Mouse (Mus musculus): ENCODE results near the gene Rac1. TPM values are rescaled to one million over a fixed set of nuclear protein-coding genes. Genes with fewer than 3 reads are reported as not detected.
A peak's percentile ranks its signal among the peaks of the same experiment; 100 is the strongest.

Gene Rac1
- total RNA-seq, 2 experiments from 2014 or later: 344 to 351 TPM

DNA sequence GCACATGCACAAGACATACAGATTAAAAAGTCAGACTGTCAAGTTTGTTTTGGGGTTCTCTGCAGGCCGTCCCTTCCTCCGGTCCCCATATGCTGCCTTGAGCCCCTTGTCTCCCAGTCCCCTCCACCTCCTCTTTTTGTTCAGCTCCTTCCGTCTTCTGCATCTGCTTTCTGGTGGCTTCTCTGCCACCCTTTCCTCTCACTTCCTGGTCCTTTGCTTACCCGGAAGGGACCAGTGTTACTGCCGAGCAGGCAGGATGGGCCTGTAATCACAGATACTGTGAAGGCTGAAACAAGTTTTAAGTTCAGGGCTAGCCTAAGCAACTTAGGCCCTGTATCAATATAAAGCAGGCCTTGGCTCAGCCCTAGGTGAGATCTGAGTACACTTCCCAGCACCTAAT, 39.8 kb downstream of the Rac1 start:
- no peak overlapping the region for H3K4me3 ChIP-seq
- H3K27ac ChIP-seq: no peak overlapping the region
- no peak for TF ChIP-seq CTCF (IDR thresholded peaks at IDR 0.05)
- no peak for DNase-seq (ENCODE audit: extremely low spot score in 1 of 2, low spot score in 2 of 2)
- intact Hi-C loops (cut with DNase I): no loop called here

GRCm38 (mm10) chr5:143487193-143487592, 40.6 kb downstream of the Rac1 start:
- Histone ChIP-seq H3K4me3 (no peak overlapping the region), H3K27ac (no peak overlapping the region)
- DNase-seq (ENCODE audit: extremely low spot score in 1 of 2, low spot score in 2 of 2): no peak
- no peak for TF ChIP-seq CTCF (IDR thresholded peaks at IDR 0.05)
- intact Hi-C loops (cut with DNase I): no loop called here

DNA sequence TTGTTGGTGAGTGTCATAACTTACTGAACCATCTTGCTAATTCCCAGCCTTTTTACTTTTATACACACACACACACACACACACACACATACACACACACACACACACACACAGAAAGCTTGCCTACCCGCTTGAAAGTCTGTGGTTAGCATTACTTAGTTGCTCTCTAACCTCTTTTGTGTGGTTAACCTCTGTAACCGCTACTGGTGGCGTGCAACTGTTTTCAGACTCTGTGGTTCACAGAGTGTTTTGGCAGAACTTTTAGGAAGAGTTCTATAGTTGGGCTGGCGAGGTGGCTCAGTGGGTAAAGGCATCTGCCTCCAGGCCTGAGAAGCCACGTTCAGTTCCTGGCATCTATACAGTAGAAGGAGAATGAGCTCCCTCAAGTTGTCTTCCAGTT, 42.9 kb downstream of the Rac1 start:
- TF ChIP-seq CTCF (IDR thresholded peaks at IDR 0.05): no peak
- no peak for DNase-seq (ENCODE audit: extremely low spot score in 1 of 2, low spot score in 2 of 2)
- no peak overlapping the region for H3K27ac ChIP-seq
- no peak overlapping the region for H3K4me3 ChIP-seq
- intact Hi-C loops (cut with DNase I): no loop called here

GRCm38 (mm10) chr5:143477901-143478300, 49.9 kb downstream of the Rac1 start:
- no peak overlapping the region for H3K4me3 ChIP-seq
- intact Hi-C loops (cut with DNase I): no loop called here
- H3K27ac ChIP-seq: no peak overlapping the region
- DNase-seq (ENCODE audit: extremely low spot score in 1 of 2, low spot score in 2 of 2): no peak
- TF ChIP-seq CTCF (IDR thresholded peaks at IDR 0.05): no peak

DNA sequence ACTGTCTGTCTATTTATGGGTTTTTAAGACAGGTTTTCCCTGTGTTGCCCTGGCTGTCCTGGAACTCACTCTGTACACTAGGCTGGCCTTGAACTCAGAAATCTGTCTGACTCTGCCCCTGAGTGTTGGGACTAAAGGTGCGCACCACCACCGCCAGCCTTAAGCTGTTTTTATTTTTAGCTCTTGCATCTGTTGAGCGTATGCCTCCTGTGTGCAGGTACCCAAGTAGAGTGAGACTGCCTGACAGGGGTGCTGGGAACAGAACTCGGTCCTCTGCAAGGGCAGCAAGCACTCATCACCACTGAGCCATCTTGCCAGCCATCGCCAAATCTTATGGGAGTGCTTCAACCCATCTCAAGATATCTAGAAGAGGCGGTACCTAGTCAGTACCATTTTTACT, 51.8 kb downstream of the Rac1 start:
- peak overlapping the region; percentile 58; the same call in 1 of the 2 replicates for H3K27ac ChIP-seq
- intact Hi-C loops (cut with DNase I): no loop called here
- no peak overlapping the region for H3K4me3 ChIP-seq
- no peak for TF ChIP-seq CTCF (IDR thresholded peaks at IDR 0.05)
- peak in 1 of 2 experiments; percentile 6 for DNase-seq (ENCODE audit: extremely low spot score in 1 of 2, low spot score in 2 of 2)

- TF ChIP-seq CTCF (IDR thresholded peaks at IDR 0.05): no peak
- DNase-seq (ENCODE audit: extremely low spot score in 1 of 2, low spot score in 2 of 2): no peak
- peak overlapping the region; percentile 58 for H3K27ac ChIP-seq
- intact Hi-C loops (cut with DNase I): no loop called here
- H3K4me3 ChIP-seq: no peak overlapping the region
Measured at GRCm38 (mm10) chr5:143475153-143475844, 52.5 kb downstream of the Rac1 start.

DNA sequence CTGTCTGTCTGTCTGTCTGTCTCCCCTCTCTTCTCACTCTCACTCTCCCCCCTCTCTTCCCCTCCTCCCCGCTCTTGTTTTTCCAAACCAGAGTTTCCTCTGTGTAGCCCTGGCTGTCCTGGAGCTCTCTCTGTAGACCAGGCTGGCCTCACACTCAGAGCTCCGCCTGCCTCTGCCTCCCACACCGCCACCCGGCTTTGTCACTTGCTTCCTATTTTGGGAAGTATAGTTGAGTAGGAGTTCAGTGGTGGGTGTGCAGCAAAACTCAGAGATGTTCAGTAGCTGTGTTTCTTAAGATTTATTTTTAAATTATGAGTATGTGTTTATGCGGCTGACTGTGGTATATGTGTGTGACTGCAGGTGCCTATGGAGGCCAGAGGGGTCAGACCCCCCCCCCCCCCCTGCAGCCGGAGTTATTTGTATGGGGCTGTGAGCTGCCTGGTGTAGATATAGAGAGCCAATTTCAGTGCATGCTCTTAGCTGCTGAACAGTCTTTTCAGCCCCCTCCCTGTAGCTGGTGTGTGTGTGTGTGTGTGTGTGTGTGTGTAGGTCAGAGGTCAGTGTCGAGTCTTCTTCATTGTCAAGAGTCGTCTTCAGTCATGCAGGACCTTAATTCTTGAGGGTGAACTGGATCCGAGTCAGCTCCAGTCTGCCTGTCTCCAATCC, 55.8 kb downstream of the Rac1 start:
- Histone ChIP-seq H3K27ac (peak overlapping the region; percentile 53; the same call in 1 of the 2 replicates), H3K4me3 (no peak overlapping the region)
- intact Hi-C loops (cut with DNase I): no loop called here
- no peak for TF ChIP-seq CTCF (IDR thresholded peaks at IDR 0.05)
- DNase-seq (ENCODE audit: extremely low spot score in 1 of 2, low spot score in 2 of 2): peak; percentile 62 to 73

- Histone ChIP-seq H3K27ac (peak overlapping the region; percentile 53), H3K4me3 (no peak overlapping the region)
- TF ChIP-seq CTCF (IDR thresholded peaks at IDR 0.05): no peak
Measured at GRCm38 (mm10) chr5:143471165-143471546, 56.7 kb downstream of the Rac1 start.

GRCm38 (mm10) chr5:143470421-143471164, 57.2 kb downstream of the Rac1 start:
- no peak overlapping the region for H3K4me3 ChIP-seq
- peak in 1 of 2 experiments; percentile 29 for DNase-seq (ENCODE audit: extremely low spot score in 1 of 2, low spot score in 2 of 2)
- intact Hi-C loops (cut with DNase I): no loop called here
- TF ChIP-seq CTCF (IDR thresholded peaks at IDR 0.05): no peak
- peak overlapping the region; percentile 53 for H3K27ac ChIP-seq

More at GRCm38 (mm10) chr5:143471165-143471546, 56.7 kb downstream of the Rac1 start:
- no peak for DNase-seq (ENCODE audit: extremely low spot score in 1 of 2, low spot score in 2 of 2)
- intact Hi-C loops (cut with DNase I): no loop called here

DNA sequence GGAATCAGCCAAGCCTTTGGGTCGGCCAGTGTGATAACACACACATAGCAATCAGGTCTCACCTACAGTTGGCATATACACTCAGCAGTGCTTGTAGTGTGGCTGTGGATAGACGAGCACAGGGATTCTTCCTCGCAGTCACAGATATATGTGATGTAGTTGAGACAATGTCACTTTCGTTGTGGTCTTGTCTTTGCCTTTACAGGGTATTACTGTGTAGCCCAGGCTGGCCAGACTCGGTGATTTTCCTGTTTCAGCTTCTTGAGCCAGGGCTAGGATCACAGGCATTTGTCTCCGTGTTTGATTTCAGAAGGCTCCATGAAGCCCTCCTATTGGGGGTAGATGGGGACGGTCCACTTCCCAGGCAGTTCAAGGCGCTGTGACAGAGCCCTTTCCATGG, 58.2 kb downstream of the Rac1 start:
- H3K27ac ChIP-seq: no peak overlapping the region

GRCm38 (mm10) chr5:143467931-143468330, 59.9 kb downstream of the Rac1 start:
- Histone ChIP-seq H3K4me3 (no peak overlapping the region), H3K27ac (no peak overlapping the region)
- no peak for TF ChIP-seq CTCF (IDR thresholded peaks at IDR 0.05)
- intact Hi-C loops (cut with DNase I): no loop called here
- DNase-seq (ENCODE audit: extremely low spot score in 1 of 2, low spot score in 2 of 2): peak in 1 of 2 experiments; percentile 5

More for the DNA sequence above, 58.2 kb downstream of the Rac1 start:
- peak in 1 of 2 experiments; percentile 3 for DNase-seq (ENCODE audit: extremely low spot score in 1 of 2, low spot score in 2 of 2)
- intact Hi-C loops (cut with DNase I): no loop called here
- TF ChIP-seq CTCF (IDR thresholded peaks at IDR 0.05): no peak
- H3K4me3 ChIP-seq: no peak overlapping the region
